Mouse (Mus musculus) limb, embryonic 11.5 days (tissue): Measurements from ENCODE around the gene Gm21996. TPM values are rescaled to one million over a fixed set of nuclear protein-coding genes. Genes with fewer than 3 reads are reported as not detected.
"Not testable (repeated sequence)": the region's sequence is repeated elsewhere in the genome, so short reads cannot be mapped to it uniquely, and the experiment has no call there.

ENCODE experiments used
- ATAC-seq: fragments of 200-750 bp; cut with Nextera tagmentation; 2 replicates; pipeline ENCODE4 v1.8.0; 2017; ENCODE audit warnings: low read depth; ENCODE audit not compliant: insufficient number of reproducible peaks, low FRiP score, low TSS enrichment
- DNase-seq: peaks from one replicate; pipeline ENCODE4 v3.0.0-alpha.2; 2015; ENCODE audit warnings: low spot score
- H3K27ac ChIP-seq: fragments of 300-500 bp; sonication (generic); replicated peaks from 2 replicates; pipeline ENCODE4 v1.5.1; 2014; ENCODE audit warnings: low read depth, mild to moderate bottlenecking, low read length
- H3K27me3 ChIP-seq: fragments of 300-500 bp; sonication (generic); 2 replicates; pipeline ENCODE4 v1.6.1; 2014; ENCODE audit warnings: mild to moderate bottlenecking, low read length, mixed read lengths; ENCODE audit not compliant: control insufficient read depth, insufficient read depth
- H3K36me3 ChIP-seq: fragments of 300-500 bp; sonication (generic); 2 replicates; pipeline ENCODE4 v1.6.1; 2014; ENCODE audit warnings: mild to moderate bottlenecking, low read length, moderate library complexity, mixed read lengths; ENCODE audit not compliant: control insufficient read depth, insufficient read depth
- H3K4me1 ChIP-seq: fragments of 300-500 bp; sonication (generic); 2 replicates; pipeline ENCODE4 v1.6.1; 2014; ENCODE audit warnings: low read length, mixed read lengths; ENCODE audit not compliant: control insufficient read depth, insufficient read depth
- H3K4me2 ChIP-seq: fragments of 300-500 bp; sonication (generic); 2 replicates; pipeline ENCODE4 v1.6.1; 2014; ENCODE audit warnings: low read depth, mild to moderate bottlenecking, moderate library complexity; ENCODE audit not compliant: severe bottlenecking
- H3K4me3 ChIP-seq: fragments of 300-500 bp; sonication (generic); 2 replicates; pipeline ENCODE4 v1.5.1; 2014; ENCODE audit warnings: low read depth, low read length
- H3K9ac ChIP-seq: fragments of 300-500 bp; sonication (generic); 2 replicates; pipeline ENCODE4 v1.6.1; 2014; ENCODE audit warnings: mild to moderate bottlenecking, low read length
- H3K9me3 ChIP-seq: fragments of 300-500 bp; sonication (generic); 2 replicates; pipeline ENCODE4 v1.6.1; 2016; ENCODE audit warnings: low read length; ENCODE audit not compliant: control insufficient read depth
- WGBS: fragments of 180-500 bp; shearing (Covaris S2); extraction: QIAGEN DNeasy Blood & Tissue Kit; methylation state at CpG from one replicate; pipeline ENCODE4 v1.1.7; 2014; 5-methylcytosine and 5-hydroxymethylcytosine counted together
- polyA plus RNA-seq: library from polyadenylated mRNA; unstranded; fragments of >200 nt; fragmentation: Nextera tagmentation; extraction: Ambion mirVana; gene quantifications from 2 replicates; pipeline ENCODE4 v1.2.1, GENCODE M21; 2014

Gm21996 gene
- not detected in 2 replicates for polyA plus RNA-seq

DNA sequence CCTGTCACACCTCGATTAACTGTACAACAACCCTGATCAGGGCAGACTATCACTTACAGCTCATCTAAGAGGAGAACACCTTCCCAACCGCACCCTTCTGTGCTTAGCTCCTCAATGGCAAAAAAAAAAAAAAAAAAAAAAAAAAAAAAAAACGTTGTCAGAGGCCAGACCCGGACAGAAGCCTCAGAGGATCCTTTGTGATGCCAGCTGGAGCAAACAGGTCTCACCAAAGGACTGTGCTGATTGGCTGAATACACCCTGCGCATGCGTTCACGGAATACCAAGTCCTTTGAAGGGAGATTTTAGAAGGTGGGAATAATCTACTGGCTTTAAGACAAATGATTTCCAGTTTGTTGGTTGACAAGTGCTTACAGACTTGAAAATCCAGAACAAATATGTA, at the start of gene Gm21996:
Gm21996 (minus strand) TSS at position 101 of the 400 bp plus-strand sequence.
- H3K4me3 ChIP-seq, H3K4me2 ChIP-seq, H3K27ac ChIP-seq, DNase-seq, H3K36me3 ChIP-seq, H3K27me3 ChIP-seq, H3K4me1 ChIP-seq, ATAC-seq, H3K9ac ChIP-seq, H3K9me3 ChIP-seq: not testable (repeated sequence)
- WGBS: no CpG with 5 or more reads among the region's 7 CpGs
